Mouse (Mus musculus): Measurements from ENCODE around the gene Myo18a. TPM values are rescaled to one million over a fixed set of nuclear protein-coding genes. Genes with fewer than 3 reads are reported as not detected.
"Not testable (repeated sequence)": the region's sequence is repeated elsewhere in the genome, so short reads cannot be mapped to it uniquely, and the experiment has no call there.

The Myo18a gene
- total RNA-seq (2021), result 10 to 100 TPM; 53.9 to 80.1 TPM
- long read RNA-seq, experiment 1, partial matches to known transcripts, result 20 of 38 reads
- long read RNA-seq, experiment 1, other reads (novel, unspliced or antisense), result 13 of 38 reads
- long read RNA-seq, experiment 2, partial matches to known transcripts, result 13 of 26 reads
- long read RNA-seq, experiment 2, other reads (novel, unspliced or antisense), result 13 of 26 reads

- DNase-seq, result peak; percentile 97
These were observed at the start of gene Myo18a for GRCm38 (mm10) chr11:77762783-77763672. Myo18a (plus strand) TSS chr11:77763246.

- DNase-seq, result no peak
These were observed 49.3 kb upstream of the Myo18a start for GRCm38 (mm10) chr11:77713736-77714135.

GRCm38 (mm10) chr11:77719055-77719454, 44.0 kb upstream of the Myo18a start:
- no peak for DNase-seq

GRCm38 (mm10) chr11:77721389-77721788, 41.7 kb upstream of the Myo18a start:
- DNase-seq, result no peak

GRCm38 (mm10) chr11:77724766-77725165, 38.3 kb upstream of the Myo18a start:
- DNase-seq, result no peak

GRCm38 (mm10) chr11:77725183-77725582, 37.9 kb upstream of the Myo18a start, which contains the start of gene Cryba1:
Cryba1 (minus strand) TSS chr11:77725283.
- no peak for DNase-seq

GRCm38 (mm10) chr11:77728587-77728986, 34.5 kb upstream of the Myo18a start:
- peak; percentile 72 for DNase-seq

GRCm38 (mm10) chr11:77737289-77737688, 25.8 kb upstream of the Myo18a start:
- peak; percentile 94 for DNase-seq

- no peak for DNase-seq
These were observed 24.5 kb upstream of the Myo18a start for GRCm38 (mm10) chr11:77738555-77738954.

GRCm38 (mm10) chr11:77743966-77744365, 19.1 kb upstream of the Myo18a start:
- peak; percentile 64 for DNase-seq

- DNase-seq, result no peak
These were observed 16.4 kb upstream of the Myo18a start for GRCm38 (mm10) chr11:77746652-77747051.

- DNase-seq, result not testable (repeated sequence)
These were observed 15.9 kb upstream of the Myo18a start for GRCm38 (mm10) chr11:77747103-77747502.

- DNase-seq, result peak; percentile 61
These were observed 14.1 kb upstream of the Myo18a start for GRCm38 (mm10) chr11:77748996-77749395.

GRCm38 (mm10) chr11:77752525-77752924, 10.5 kb upstream of the Myo18a start:
- no peak for DNase-seq

GRCm38 (mm10) chr11:77753469-77753868, 9.6 kb upstream of the Myo18a start:
- no peak for DNase-seq

- no peak for DNase-seq
These were observed 3.0 kb upstream of the Myo18a start for GRCm38 (mm10) chr11:77760031-77760430.

GRCm38 (mm10) chr11:77763673-77764340, 761 bp downstream of the Myo18a start:
- DNase-seq, result peak; percentile 65

- peak; percentile 46 for DNase-seq
These were observed 1.8 kb downstream of the Myo18a start for GRCm38 (mm10) chr11:77764694-77765458.

GRCm38 (mm10) chr11:77765459-77765777, 2.4 kb downstream of the Myo18a start:
- DNase-seq, result no peak

GRCm38 (mm10) chr11:77766351-77767001, 3.4 kb downstream of the Myo18a start:
- peak; percentile 75 for DNase-seq

GRCm38 (mm10) chr11:77769496-77769895, 6.5 kb downstream of the Myo18a start:
- no peak for DNase-seq

- DNase-seq, result no peak
These were observed 7.3 kb downstream of the Myo18a start for GRCm38 (mm10) chr11:77770346-77770745.
